Mouse (Mus musculus) forebrain, embryonic 16.5 days (tissue): ENCODE measurements at regions not wholly inside any gene's neighbourhood (a gene's known extent, or its start where the extent isn't known, plus 50 kb on each side); places are given as distances from the start of the nearest gene placed in this dataset.

Experiments used
- ATAC-seq: fragments of 200-750 bp; cut with Nextera tagmentation; 2 replicates; pipeline ENCODE4 v1.8.0; 2017; ENCODE audit warnings: mild to moderate bottlenecking, moderate library complexity
- H3K27ac ChIP-seq: fragments of 300-500 bp; sonication (generic); 2 replicates; pipeline ENCODE4 v1.5.1; 2014; ENCODE audit warnings: low read length, control low read depth
- H3K27me3 ChIP-seq: fragments of 300-500 bp; sonication (generic); replicated peaks from 2 replicates; pipeline ENCODE4 v1.6.1; 2014; ENCODE audit warnings: low read length; ENCODE audit not compliant: control insufficient read depth, insufficient read depth
- H3K36me3 ChIP-seq: fragments of 300-500 bp; sonication (generic); 2 replicates; pipeline ENCODE4 v1.6.1; 2014; ENCODE audit not compliant: control insufficient read depth, insufficient read depth
- H3K4me1 ChIP-seq: fragments of 300-500 bp; sonication (generic); replicated peaks from 2 replicates; pipeline ENCODE4 v1.6.1; 2014; ENCODE audit warnings: low read length; ENCODE audit not compliant: control insufficient read depth, insufficient read depth
- H3K4me2 ChIP-seq: fragments of 300-500 bp; sonication (generic); 2 replicates; pipeline ENCODE4 v1.6.1; 2014; ENCODE audit warnings: mild to moderate bottlenecking, low read length, control low read depth
- H3K4me3 ChIP-seq: fragments of 300-500 bp; sonication (generic); replicated peaks from 2 replicates; pipeline ENCODE4 v1.5.1; 2014; ENCODE audit warnings: mild to moderate bottlenecking, low read length, control low read depth
- H3K9ac ChIP-seq: fragments of 300-500 bp; sonication (generic); replicated peaks from 2 replicates; pipeline ENCODE4 v1.6.1; 2014; ENCODE audit warnings: low read depth, low read length, control low read depth
- H3K9me3 ChIP-seq: fragments of 300-500 bp; sonication (generic); 2 replicates; pipeline ENCODE4 v1.6.1; 2016; ENCODE audit warnings: low read length; ENCODE audit not compliant: control insufficient read depth
- WGBS: fragments of 180-500 bp; shearing (Covaris S2); extraction: QIAGEN DNeasy Blood & Tissue Kit; methylation state at CpG from one replicate; pipeline ENCODE4 v1.1.7; 2014; 5-methylcytosine and 5-hydroxymethylcytosine counted together

DNA sequence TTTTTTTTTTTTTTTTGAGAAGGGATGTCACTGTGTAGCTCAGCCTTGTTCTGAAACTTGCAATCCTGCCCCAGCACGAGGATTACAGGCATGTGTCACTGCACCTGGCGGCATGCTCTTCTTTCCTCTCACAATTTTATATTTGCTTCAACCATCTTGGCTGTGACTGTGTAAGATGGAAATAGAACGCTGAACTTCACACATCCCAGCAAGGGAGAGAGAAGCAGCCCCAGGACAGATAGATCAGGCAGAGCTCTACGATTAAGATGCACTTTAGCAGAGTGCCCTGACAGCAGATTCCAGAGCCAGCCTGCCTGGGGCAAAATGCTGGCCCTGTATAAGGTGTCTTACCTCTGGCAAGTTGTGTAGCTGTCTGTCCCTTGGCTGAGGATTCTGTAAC is 84.7 kb upstream of the Ube2e1 start:
- 73% methylated on average over 4 of the region's 4 CpGs for WGBS
- H3K4me2 ChIP-seq, result no peak overlapping the region
- no peaks in the 10 kb centered on the region for H3K36me3 ChIP-seq
- ATAC-seq, result no peak
- H3K4me1 ChIP-seq, result no peaks in the 10 kb centered on the region
- no peaks in the 10 kb centered on the region for H3K27me3 ChIP-seq
- H3K9me3 ChIP-seq, result no peaks in the 10 kb centered on the region
- no peak overlapping the region for H3K4me3 ChIP-seq
- no peak overlapping the region for H3K9ac ChIP-seq
- H3K27ac ChIP-seq, result no peak overlapping the region

DNA sequence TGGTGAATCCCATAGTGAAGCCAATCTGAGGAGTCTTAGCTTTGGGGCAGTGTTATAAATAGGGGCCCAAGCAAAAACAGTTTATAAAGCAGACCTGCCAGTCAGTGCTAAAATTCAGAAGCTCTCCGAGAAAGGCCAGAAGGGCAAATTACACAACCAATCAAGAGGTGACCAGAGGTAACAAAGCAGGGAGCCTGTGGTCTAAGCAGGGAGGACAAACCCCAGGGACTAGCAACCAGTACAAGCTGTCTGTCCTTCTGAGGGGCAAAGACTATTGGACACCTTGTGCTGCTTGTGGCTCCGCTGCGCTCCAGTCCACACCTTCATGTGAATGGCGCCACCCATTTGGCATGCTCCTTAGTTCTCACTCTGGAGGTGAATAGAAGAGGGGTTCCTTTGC is 67.3 kb upstream of the Ube2e1 start:
- H3K4me1 ChIP-seq, result no peaks in the 10 kb centered on the region
- no peak overlapping the region for H3K27ac ChIP-seq
- H3K9me3 ChIP-seq, result no peaks in the 10 kb centered on the region
- WGBS, result 87% methylated on average over 4 of the region's 4 CpGs
- no peaks in the 10 kb centered on the region for H3K27me3 ChIP-seq
- no peak overlapping the region for H3K4me2 ChIP-seq
- no peak for ATAC-seq
- H3K36me3 ChIP-seq, result no peaks in the 10 kb centered on the region
- H3K4me3 ChIP-seq, result no peak overlapping the region
- no peak overlapping the region for H3K9ac ChIP-seq

DNA sequence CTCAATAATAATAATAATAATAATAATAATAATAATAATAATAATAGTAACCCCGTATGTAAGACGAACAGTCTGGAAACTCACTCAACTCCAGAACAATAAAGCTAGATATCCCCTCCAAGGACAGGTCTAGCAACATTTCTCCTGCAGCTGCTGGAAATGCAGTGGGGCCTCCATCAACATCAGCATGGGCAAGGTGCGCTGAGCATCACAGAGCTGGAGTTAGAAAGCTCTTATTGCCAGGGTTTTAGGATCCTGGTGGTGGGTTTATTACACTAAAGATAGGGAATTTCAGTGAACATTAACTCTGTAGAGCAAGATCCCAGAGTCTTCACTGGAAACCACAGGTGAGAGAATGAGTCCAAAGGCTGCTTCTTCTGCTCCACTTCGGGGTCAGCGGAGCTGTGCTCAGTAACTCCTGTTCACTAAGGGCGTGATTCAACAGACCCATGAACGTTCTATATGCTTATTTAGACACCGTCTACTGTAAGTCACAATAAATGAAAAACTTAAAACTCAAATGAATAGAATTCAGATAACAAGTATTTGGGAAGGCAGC is 64.6 kb upstream of the Ube2e1 start:
- ATAC-seq, result no peak
- no peak overlapping the region for H3K27ac ChIP-seq
- no peak overlapping the region for H3K4me2 ChIP-seq
- H3K9me3 ChIP-seq, result no peaks in the 10 kb centered on the region
- no peak overlapping the region for H3K9ac ChIP-seq
- H3K4me3 ChIP-seq, result no peak overlapping the region
- H3K36me3 ChIP-seq, result no peaks in the 10 kb centered on the region
- no peaks in the 10 kb centered on the region for H3K27me3 ChIP-seq
- H3K4me1 ChIP-seq, result no peaks in the 10 kb centered on the region
- 89% methylated on average over 8 of the region's 8 CpGs for WGBS

DNA sequence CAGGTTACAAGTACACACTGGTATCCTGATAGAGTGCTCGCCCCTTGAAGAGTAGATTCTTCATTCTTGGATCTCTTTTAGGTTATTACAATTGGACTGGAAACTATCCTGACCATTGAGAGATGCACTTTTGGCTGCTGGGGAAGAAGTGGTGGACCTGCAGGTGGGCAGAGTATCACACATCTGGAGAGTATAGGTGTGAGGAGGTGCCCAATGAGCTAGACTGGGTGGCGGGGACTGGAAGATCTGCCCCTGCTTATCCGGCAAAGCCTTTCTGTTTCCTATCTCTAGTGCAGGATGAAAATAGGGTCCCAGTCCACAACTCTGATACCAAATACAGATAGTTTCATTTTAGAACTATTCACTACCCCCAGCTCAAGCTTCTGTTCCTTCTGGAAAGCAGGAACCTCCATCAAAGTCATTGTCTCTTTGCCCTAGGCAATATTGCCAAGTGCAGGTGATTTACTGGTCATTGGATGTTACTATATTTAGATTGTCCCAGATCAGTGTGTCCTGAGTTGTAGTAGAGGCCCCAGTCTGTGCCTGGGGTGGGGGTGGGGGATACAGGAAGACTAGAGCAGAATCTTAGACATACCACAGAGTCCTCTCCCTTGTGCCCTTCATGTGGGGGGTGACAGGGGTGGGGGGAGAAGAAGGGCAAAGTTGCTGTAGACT is 62.5 kb upstream of the Ube2e1 start:
- Histone ChIP-seq H3K4me2 (no peak overlapping the region), H3K36me3 (no peaks in the 10 kb centered on the region), H3K9ac (no peak overlapping the region), H3K9me3 (no peaks in the 10 kb centered on the region), H3K4me1 (no peaks in the 10 kb centered on the region), H3K27ac (no peak overlapping the region), H3K4me3 (no peak overlapping the region), H3K27me3 (no peaks in the 10 kb centered on the region)
- WGBS, result 93% methylated on average over 3 of the region's 3 CpGs
- ATAC-seq, result no peak

DNA sequence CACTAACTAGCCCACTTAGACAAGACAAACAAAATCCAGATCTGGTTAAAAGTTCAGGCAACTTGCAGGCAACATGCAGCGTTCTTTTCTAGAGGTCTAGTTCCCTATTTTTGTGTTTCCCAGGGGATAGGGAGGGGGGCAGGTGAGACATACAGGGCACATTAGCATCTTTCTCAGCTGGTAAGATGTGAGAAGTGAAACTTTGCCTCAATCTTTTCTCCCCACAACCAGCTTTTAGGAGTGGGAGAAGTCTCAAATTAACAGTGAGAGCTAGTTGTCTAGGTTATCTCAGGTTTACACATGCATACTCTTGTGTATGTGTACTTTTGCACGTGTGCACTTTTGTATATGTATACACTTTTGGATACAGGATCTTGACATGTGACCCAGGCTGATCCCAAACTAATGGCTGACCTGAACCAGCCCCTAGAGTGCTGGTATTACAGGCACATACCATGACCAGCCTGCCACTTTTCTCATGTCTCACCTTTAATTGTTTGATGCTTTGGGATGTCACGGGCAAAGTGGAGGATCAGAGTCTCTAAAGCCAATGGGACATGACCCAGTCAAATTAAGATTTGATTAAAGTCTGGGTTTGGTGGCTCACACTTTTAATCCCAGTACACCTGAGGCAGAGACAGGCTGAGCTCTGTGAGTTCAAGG is 60.3 kb upstream of the Ube2e1 start:
- Histone ChIP-seq H3K9ac (no peak overlapping the region), H3K4me2 (no peak overlapping the region), H3K4me1 (no peaks in the 10 kb centered on the region), H3K9me3 (no peaks in the 10 kb centered on the region), H3K27me3 (no peaks in the 10 kb centered on the region), H3K27ac (no peak overlapping the region), H3K36me3 (no peaks in the 10 kb centered on the region), H3K4me3 (no peak overlapping the region)
- WGBS, result 89% methylated on average over 3 of the region's 3 CpGs
- no peak for ATAC-seq

DNA sequence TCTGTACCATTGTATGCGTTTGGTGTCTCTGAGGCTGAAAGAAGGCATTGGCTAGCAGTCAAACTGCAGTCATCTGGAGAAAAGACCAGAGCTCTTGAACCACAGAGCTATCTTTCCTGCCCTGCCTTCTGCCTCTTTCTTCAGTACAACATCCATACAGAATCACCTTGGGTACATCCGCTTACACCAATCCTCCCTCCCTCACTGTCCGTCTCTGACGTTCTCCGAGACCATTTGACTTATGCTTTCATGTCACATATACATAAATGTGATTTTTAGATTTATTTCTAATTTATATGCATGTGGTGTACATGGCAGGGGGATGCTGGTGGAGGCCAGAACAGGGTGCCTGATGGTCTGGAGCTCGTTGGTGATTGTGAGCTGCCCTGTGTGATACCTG is 57.7 kb upstream of the Ube2e1 start:
- H3K9me3 ChIP-seq, result no peaks in the 10 kb centered on the region
- H3K9ac ChIP-seq, result no peak overlapping the region
- no peak overlapping the region for H3K4me2 ChIP-seq
- H3K27ac ChIP-seq, result no peak overlapping the region
- H3K36me3 ChIP-seq, result no peaks in the 10 kb centered on the region
- 90% methylated on average over 6 of the region's 6 CpGs for WGBS
- H3K4me3 ChIP-seq, result no peak overlapping the region
- no peaks in the 10 kb centered on the region for H3K27me3 ChIP-seq
- no peaks in the 10 kb centered on the region for H3K4me1 ChIP-seq
- no peak for ATAC-seq

DNA sequence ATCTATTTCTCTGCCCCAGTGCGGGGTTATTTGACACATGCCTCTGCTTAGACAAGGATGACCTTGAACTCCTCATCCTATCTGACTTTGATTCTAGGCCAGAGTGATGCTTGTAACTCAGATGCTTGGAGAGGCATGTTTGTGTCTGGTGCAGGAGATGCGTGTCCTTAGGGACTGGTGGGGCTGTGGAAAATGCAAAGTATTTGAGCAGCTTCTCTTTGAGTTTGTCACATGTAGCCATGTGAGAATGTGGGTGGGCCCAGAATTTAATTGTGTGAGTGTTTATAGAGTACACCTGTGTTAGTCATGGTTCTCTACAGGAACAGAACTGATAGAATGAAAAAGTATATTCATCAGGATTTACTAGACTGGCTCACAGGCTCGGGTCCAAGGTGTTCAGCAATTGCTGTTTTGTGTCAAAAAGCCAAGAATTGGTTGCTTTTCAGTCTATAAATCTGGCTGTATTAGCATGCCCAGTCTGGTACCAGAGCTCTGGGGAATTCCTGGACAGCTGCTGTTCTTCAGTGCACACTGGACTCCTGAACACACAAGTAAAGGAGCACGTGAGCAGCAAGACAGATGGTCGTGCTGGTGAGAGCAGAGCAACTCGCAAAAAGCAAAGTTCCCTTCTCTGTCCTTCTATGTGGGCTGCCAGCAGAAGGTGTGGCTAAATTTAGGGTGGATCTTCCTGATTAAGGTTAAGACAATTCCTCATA is 54.5 kb upstream of the Ube2e1 start:
- ATAC-seq, result no peak
- Histone ChIP-seq H3K36me3 (no peaks in the 10 kb centered on the region), H3K27ac (no peak overlapping the region), H3K4me3 (no peak overlapping the region), H3K9me3 (no peaks in the 10 kb centered on the region), H3K4me2 (no peak overlapping the region), H3K4me1 (no peaks in the 10 kb centered on the region), H3K27me3 (no peaks in the 10 kb centered on the region), H3K9ac (no peak overlapping the region)
- WGBS, result 87% methylated on average over 6 of the region's 6 CpGs
